Mouse (Mus musculus): ENCODE results near the gene Pigh.
A peak's percentile ranks its signal among the peaks of the same experiment; 100 is the strongest.

Gene Pigh

DNA sequence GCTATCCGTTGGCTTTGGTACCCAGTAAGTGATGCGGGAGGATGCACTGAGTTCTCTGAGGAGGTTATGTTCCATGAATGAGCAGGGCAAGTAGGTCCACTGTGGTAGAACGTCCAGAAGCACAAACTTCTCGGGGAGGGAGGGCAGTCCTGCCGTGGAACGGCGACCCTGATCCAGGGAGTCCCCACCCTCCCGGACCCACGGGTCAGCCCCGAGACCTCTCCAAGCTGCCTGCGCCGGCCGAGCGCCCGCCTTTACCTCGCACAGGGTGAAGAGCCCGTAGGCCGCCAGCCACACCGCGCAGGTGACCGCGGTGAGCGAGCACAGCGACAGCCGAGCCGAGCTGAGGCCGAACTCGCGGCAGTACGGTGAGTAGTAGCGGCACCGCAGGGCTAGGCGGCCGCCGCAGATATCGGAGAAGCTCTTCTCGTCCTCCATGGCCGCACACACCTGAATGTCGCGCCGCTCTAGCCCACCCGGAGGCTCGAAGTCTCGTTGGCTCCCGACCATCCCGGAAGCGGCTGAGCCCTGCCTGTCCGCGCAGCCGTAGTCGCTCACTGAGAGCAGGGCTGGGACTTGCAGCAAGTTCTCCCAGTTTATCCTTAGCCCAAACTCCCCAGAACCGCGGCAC, at the start of gene Pigh:
Pigh (minus strand) TSS at position 470 of the 631 bp plus-strand sequence.
- peak; percentile 73 to 74 for DNase-seq (ENCODE audit: low spot score in 2 of 2)

DNA sequence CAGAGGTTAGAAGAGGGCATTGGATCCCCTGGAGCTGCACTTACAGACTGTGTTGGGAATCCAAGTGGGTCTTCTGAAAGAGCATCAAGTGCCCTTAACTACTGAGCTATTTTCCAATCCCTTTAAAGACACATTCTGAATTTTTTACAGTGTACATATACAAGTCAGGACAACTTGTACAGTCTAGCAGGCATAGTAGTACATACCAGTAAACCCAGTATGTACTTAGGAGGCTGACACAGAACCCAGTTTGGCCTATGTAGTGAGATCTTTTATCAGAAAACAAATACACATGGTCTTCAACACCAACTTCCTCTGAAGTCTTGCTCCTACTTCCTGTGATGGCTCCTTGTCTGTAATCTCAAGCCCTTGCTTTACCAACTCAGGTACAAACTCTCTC, 49.5 kb upstream of the Pigh start:
- no peak for DNase-seq (ENCODE audit: low spot score in 2 of 2)

DNA sequence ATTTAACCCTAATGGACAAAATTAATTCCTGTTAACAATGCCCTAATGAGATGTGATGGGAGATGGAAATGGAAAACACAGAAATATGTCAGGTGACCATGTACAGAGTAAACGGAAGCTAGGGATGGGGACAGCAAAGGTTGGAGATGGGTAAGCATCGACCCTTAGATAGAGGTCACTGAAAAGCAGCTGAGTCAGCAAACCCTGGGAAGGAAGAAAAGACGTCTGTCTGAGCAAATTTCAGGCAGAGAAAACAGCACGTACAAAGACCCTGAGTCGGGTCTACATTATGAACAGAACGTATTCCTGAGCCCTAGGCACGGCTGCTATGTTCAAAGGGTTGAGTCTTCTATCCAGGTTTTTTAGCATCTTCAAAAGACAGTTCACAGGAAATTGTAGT, 47.5 kb upstream of the Pigh start:
- DNase-seq (ENCODE audit: low spot score in 2 of 2) = no peak

DNA sequence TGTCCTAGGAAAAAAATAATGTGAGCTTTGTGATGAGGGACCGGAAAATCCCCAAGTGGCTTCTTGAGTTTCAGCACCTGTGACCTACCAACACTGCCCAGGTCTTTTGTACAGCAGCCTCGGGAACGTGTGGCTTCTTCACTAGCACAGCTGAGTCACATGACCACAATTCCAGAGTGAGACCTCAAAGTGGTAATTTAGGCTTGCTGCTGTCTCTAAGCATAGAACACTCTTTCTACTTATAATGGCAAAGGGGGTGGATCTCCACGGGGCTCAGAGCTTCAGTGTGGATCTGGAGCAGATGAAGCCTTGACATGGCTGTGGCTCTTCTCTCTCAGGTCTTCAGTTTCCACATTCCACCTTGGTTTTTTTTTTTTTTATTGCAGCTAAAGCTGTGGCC, 45.7 kb upstream of the Pigh start:
- peak in 1 of 2 experiments; percentile 26 for DNase-seq (ENCODE audit: low spot score in 2 of 2)

DNA sequence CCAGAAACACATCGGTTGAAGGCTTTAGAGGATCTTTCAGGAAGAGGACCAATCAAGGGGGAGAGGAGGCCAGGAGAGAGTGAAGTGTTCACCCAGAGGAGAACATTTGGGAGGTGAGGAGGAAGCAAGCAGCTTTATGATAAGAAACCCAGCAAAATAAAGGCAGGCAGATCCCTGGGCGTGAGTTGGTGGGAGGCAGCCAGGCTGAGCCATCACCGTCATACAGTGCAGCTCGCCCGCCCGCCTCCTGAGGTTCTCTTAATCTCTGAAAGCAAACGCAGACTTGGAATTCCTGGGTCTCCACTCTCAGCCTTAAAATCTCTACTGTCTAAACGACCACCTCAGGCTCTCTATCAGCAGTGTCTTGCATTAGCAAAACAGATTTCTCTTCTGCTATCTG, 45.2 kb upstream of the Pigh start:
- peak in 1 of 2 experiments; percentile 16 for DNase-seq (ENCODE audit: low spot score in 2 of 2)

DNA sequence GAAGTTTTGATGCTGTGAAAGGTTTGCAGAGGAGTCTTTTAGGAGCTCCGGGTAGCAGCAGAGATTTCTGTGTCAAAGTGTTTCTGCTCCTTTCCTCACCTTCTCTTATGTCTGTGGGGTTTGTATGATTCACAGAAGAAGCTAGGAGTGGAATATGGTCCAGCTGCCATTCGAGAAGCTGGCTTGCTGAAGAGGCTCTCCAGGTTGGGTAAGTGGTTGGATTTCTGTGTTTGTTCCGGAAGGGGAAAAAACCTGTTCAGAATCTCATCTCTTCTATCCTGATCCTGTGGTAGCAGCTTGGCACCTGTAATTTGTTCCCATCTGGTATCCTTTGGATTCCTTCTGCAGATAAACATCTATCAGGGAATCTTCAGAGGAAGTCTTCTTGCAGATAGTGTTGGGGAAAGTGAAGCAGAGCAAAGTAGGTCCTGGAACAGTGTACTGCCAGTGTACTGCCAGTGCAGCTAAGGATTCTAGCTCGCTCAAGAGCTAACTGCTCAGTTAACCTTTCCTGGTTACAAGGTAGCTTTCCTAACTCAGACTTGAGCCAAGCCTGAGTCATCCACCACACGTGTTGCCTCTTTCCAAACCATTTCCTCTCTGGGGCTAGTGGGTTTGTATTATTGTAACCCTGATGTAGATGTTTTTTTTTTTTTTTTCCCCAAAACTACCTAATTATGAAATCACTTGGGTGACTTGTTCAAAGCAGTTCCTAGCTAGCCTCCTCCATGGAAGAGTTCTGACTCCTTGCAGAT, 42.4 kb upstream of the Pigh start:
- DNase-seq (ENCODE audit: low spot score in 2 of 2) = no peak

DNA sequence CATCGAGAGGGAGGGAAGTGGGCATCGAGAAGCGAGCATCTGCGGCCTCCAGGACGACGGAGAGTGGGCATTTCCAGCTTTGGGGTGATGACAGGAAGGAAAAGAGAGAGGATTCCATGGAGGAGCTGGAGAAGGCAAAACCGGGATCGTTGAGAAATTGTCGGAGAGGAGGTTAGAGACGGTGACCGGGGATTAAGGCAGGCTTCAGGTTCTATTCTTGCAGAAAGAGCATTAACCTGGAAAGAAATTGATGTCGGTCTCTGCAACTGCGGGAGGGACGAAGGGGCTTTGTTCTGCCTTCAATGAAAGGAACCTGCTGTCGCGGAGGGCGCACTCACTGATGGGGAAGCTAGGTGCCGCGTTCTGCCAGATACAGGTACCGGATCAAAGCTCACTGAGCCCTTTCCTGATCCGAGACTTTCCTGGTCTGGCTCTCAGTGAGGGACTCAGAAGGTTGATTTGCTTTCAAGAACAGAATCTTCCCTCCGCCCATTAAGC, 41.8 kb upstream of the Pigh start:
- DNase-seq (ENCODE audit: low spot score in 2 of 2) = no peak

DNA sequence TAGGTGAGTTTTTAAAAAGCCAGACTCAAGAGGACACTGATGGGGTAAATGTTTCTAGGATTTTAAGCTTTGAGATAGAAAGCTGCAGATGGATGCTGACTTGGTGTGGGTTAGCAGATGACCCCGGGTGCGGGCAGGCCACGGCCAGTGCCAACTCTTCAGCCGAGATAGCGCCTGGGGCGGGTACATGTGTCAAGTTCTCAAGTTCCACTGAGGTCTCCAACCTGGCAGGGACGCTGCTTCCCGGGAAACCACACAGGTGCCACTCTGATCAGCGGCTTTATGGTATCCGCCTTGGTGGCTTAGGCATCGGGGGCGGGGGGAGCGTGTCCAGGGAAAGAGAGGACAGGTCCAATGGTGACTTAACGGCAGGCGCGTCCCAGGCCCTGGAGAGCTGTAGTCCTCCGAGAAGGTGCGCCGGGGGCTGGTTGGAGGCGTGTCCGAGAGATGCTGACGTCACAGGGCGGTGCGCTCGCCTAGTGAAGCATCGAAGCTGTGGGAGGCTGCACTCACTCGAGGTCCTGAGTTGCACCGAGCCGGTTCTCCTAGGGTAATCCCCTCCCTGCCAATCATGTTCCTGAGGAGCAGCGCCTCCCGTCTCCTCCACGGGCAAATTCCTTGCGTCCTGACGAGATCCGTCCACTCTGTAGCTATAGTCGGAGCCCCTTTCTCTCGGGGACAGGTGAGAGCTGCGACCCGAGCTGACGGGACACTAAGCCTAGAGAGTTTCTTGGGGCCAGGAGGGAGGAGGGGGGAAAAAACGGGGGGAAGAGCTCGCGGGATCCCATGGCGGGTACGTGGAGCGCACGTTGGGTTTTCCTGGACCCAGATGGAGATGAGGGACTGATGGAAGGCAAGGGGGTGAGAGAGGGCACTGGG, 41.1 kb upstream of the Pigh start, which contains the start of gene Arg2:
Arg2 (plus strand) TSS at position 479 of the 879 bp plus-strand sequence.
- peak; percentile 59 to 69 for DNase-seq (ENCODE audit: low spot score in 2 of 2)

DNA sequence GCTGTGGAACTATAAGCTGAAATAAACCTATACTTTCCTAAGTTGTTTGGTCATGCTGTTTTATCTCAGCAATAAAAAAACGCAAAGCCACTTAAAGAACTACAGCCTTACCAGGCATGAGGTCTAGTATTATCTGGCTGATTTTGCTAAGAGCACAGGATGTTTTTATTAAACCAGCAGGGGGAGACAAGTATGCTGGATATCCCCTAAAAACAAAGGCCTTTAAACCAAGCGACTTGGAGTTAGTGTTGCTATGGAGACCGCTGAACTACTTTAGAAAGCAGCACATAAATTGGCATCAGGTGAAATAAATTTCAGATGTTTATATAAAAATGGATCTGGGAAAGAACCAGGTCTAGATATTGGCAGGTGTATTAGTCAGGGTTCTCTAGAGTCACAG, 33.4 kb upstream of the Pigh start:
- DNase-seq (ENCODE audit: low spot score in 2 of 2) = no peak

DNA sequence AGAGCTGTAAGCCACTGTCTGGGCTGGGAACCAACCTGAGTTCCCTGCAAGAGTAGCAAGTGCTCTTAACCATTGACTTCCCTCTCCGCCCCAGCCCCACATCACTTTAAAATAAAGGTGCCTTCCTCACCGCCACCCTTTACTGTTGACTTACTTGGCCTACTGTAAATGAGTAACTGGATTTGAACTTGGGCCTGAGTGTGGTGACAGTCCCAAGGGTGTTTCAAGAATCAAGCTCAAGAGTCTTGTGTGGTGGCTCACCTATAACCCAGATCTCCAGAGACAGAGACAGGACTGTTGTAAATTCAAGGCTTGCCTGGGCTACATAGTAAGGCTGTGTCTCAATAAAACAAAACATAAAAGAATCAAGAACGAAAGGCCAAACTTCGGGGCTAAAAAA, 29.5 kb upstream of the Pigh start:
- DNase-seq (ENCODE audit: low spot score in 2 of 2) = no peak

DNA sequence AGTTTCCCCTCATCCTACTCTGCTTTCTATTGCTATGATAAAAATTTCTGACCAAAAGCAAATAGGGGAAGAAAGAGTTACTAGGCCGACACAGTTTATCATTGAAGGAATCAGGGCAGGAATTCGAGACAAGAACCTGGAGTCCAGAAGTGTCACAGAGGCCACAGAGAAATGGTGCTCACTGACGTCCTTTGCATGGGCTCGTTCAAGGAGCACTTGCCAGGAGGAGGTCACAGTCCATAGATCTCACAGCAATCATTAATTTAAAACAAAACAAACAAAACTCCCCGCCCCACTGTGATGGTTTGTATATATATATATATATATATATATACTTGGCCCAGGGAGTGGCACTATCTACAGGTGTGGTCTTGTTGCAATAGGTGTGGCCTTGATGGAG, 15.9 kb upstream of the Pigh start:
- no peak for DNase-seq (ENCODE audit: low spot score in 2 of 2)

DNA sequence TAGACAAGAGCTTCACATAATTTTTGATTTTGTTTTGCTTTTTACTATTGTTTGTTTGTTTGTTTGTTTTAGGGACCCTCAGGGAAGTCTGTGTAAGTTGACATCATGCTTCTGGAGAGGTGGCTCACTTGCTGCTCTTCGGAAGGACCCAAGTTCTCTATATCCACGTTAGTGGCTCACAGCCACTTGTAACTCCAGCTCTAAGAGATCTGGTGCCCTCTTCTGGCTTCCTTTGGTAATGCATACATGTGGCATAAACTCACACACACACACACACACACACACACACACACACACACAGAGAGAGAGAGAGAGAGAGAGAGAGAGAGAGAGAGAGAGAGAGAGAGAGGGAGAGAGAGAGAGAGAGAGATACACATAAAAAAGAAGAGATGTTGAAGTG, 15.1 kb upstream of the Pigh start:
- DNase-seq (ENCODE audit: low spot score in 2 of 2) = no peak

DNA sequence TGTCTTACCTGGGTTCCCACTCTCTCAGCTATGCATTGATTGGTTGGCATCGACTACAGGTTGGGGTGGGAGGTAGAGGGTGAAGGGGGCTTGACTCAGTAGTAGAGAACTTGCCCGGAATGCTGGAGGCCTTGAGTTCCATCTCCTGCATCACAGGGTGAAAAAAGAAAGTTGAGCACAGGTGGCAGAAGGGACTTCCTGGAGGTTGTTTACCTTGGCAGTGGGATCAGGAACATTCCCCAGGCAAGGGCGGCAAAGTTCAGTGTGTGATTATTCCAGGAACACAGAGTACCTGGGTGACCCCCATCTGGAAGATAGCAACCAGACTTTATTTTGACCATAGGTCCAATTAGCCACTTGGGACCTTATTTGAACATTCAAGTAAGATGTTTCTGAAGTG, 14.3 kb upstream of the Pigh start:
- no peak for DNase-seq (ENCODE audit: low spot score in 2 of 2)

DNA sequence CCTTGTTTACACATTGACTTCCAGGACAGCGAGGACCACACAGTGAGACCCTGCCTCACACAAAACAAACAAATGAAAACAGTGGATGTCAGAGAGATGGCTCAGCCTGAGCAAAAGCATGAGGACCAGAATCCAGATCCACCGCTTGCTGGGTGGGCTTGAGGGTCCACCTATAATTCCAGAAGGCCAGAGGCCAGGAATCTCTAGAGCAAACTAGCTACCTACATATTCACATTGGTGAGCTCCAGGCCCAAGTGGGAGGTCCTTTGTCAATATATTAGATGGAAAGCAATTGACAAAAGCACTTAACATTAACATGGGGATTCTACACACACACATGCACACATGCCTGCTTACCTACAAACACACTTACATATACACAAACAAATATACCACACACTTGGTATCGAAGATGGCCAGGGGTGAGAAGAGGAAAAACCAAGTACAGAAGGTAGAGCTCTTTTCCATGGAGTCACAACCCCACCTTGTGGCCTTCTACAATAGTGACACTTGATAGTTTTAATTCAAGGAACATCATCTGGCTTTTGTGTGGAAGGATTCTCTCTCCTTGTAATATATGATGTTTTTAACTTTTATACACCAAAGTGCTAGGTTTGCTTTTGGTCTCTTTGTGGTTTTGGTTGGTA, 7.8 kb upstream of the Pigh start:
- DNase-seq (ENCODE audit: low spot score in 2 of 2) = no peak

DNA sequence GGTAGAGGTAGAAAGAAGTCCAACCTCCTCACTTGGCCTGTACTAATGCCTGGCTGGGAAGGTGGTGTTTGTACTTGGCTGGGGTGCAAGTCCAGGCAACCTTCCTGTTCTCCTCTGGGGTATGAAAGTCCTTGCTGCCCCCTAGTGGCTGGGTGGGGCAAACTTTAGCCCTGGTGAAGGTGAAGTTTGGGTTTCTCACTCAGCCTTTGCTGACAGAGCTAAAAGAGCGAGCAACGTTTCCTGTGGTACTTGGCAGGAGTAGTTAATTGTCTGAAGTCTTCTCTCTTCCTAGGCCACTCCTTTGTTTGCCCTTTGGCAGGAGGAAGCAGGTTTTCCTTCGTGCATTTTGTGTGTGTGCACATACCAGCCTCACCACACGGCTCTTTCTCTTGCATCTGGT, 3.1 kb upstream of the Pigh start:
- peak in 1 of 2 experiments; percentile 9 for DNase-seq (ENCODE audit: low spot score in 2 of 2)

DNA sequence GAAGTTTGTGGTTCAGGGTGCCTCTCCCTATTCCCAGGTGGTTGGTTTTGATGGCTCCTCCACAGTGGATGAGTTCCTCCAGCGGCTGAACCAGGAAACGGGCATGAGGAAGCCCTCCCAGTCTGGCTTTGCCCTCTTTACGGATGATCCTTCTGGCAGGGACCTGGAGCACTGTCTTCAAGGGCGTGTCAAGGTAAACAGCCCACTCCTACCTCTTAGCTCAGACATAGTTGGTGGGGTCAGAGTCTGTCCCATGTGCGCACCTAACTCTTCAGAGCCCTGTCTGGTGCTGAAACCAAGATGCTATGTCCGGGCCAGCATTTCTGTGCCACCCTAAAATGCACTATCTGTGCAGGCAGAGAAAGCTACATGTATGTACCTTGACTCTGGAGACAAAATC, 16.1 kb downstream of the Pigh start:
- no peak for DNase-seq (ENCODE audit: low spot score in 2 of 2)

DNA sequence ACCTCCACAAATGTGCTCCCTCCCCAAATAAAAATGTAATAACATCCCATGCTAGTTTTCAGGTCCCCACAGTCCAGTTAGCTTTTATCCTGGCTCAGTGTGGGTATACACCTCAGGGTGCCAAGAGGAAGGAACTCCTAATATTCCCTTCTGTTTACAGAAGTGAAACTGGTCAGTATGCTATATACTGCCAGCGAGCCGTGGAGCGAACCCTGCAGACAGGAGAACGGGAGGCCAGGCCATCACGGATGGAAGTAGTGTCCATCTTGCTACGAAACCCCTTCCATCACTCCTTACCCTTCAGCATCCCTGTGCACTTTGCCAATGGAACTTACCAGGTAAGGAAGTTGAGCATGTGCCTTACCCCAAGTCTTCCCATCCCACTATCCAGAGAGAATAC, 16.9 kb downstream of the Pigh start:
- no peak for DNase-seq (ENCODE audit: low spot score in 2 of 2)

DNA sequence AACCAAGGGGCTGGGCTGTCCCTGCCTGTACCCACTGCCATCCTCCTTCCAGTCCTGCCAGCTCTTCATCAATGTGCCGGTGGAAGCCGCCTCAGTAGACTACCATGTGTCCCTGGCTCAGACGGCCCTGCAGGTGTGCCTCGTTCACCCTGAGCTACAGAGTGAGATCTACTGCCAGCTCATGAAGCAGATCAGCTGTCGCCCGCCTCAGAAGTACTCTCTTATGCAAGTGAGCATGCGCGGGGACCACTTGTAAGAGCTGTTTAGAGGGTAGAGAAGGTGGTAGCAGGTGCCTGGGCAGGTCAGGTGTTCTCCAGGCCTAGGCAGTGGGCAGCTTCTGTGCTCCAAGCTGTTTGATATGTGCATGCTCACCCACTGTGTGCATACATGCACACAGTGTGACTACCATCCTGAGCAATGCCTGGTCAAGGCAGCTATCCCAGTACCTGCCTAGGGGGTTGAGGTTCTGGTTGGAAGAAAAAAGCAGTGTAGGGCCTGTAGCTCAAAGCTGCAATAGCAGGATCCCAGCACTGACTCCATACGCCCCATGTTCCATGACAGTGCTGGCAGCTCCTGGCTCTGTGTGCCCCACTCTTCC, 18.6 kb downstream of the Pigh start:
- DNase-seq (ENCODE audit: low spot score in 2 of 2) = no peak

DNA sequence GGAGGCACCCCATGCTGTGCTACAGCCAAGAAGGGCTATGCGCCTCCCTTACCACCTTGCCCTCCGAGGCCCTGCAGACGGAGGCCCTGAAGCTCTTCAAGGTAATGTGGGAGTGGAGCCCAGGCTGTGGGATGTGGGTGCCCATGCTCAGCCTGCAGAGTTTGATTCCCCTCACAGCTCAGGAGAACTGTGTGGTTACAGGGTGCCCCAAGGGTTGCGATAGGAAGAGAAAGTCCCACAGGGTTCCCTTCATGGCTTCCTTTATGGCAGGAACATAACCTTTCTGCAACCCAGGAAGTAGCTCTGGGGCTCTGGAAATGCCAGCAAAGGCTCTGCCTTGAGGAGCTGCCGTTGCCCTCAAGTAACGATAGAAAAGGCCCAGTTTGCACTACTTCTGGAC, 19.5 kb downstream of the Pigh start:
- DNase-seq (ENCODE audit: low spot score in 2 of 2) = no peak

DNA sequence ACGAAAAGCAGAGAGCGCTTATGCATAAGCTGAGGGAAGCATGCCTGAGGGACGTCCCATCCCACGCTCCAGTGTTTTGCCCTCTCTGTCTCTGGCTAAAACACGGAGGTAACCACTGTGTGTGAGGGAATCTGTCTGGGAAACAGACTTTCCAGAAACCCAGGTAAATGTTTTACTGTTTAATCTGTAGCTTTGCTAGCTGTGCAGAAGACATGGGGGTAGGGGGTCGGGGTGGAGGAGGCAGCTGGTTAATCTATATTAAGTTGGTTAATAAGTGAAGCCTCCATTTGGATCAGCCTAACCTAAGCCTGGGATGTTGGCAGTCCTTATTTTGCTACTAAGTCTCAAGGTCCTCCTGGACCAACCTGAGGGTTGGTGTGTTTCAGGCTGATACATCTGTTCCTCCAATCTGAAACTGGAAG, 20.3 kb downstream of the Pigh start:
- DNase-seq (ENCODE audit: low spot score in 2 of 2) = no peak

DNA sequence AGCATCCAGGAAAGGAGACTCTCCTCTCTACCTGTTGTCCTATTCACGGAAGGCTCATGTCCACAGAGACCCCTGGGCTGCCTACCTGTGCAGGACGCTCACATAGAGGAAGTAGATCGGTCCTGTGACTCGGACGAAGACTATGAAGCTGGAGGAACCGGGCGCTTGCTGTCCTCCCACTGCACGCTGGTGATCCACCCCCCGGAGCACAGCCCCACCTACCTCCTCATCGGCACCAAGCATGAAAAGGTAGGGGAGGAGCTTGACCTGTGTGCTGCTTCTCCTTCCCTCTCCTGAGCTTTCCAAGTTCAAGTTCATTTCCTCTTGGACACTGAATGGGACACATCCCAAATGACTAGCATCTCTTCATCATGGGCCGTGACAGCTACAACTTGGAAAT, 21.1 kb downstream of the Pigh start:
- DNase-seq (ENCODE audit: low spot score in 2 of 2) = no peak
